Mouse (Mus musculus) T-helper 2 cell (primary cell): Measurements from ENCODE around the gene Rbck1.
"Not testable (repeated sequence)": the region's sequence is repeated elsewhere in the genome, so short reads cannot be mapped to it uniquely, and the experiment has no call there.

Experiments used
- in situ Hi-C: fragments of 300-600 bp; cut with MboI, MseI; formaldehyde crosslinking; loops from one replicate; pipeline ENCODE4 v1.15.1; 2025; ENCODE audit warnings: high pct_unique_total_duplicates

Rbck1 gene

DNA sequence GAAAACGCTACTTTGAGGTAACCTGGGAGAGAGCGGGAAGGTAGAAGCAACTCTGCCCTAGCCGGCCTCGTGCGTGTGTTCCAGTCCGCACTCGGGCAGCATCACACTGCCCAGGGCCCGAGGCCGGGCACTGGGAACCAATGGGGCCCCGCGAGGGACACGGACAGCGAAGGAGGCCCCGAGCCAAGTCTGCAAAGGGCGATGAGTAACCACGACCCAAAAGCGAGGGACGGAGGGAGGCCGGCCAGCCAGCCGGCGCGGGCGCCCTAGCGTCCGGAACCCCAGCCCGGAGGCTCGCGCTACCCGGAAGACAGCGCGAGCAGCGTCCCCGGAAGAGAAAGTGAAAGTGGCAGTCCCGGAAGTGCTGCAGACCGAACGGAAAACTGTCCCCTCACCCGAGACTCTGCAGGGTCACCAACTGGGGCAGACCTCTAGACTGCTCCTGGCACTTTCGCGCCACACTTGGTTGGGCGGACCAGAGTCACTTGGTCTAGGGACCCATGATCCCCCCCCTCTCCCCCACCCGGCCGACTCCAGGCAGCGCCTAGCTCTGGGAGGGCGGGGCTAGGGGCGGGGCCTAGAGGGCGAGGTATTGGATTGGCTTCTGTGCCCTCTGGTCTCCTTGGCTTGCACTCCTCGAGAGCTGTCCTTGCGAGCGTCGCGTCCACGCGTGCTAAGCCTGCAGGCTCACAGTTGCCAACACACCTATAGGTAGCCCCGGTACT lies at the start of gene Rbck1:
Rbck1 (minus strand) TSS at position 553 of the 725 bp plus-strand sequence.
- in situ Hi-C loops = no loop called here

DNA sequence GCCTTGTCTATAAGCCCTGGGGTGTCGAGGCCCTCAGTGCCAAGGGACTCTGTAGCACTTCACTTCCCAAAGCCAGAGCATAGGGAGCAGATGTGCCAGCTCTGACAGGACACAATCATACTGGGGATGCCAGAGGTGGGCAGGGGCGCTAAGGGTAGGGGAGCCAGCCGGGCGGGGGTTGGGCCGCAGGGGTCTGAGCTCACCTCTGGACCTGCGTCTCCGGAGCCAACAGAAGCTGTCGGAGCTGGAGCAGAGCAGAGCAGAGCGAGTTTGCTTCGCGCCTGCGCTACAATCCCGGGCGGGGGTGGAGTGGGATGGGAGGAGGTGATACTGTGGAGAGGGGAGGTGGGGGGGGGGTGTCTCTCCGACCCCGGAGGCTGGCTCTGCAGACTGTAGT lies 43.9 kb upstream of the Rbck1 start, which contains the start of gene Nrsn2:
Nrsn2 (minus strand) TSS at position 294 of the 397 bp plus-strand sequence.
- in situ Hi-C loops = no loop called here

- in situ Hi-C loops = no loop called here
These were observed 43.3 kb upstream of the Rbck1 start for GRCm38 (mm10) chr2:152375652-152376344.

GRCm38 (mm10) chr2:152373547-152373946 lies 41.1 kb upstream of the Rbck1 start:
- in situ Hi-C loops = no loop called here

DNA sequence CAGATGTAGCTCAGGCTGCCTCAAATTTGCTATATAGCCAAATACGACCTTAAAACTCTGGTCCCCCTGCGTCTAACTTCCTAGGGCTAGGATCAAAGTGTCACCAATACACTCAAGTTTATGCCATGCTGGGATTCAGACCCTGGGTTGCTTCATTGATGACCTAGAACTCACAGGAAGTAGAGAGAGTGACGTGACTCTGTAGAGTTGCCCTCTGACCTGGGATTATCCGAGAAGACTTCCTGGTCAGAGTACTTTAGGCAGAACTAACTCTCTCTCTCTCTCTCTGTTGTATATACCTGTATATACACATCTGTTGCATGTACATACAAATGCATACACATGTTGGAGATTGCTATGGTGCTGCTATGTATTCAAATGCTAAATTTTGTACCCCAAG lies 40.2 kb upstream of the Rbck1 start:
- in situ Hi-C loops = no loop called here

- in situ Hi-C loops = no loop called here
These were observed 39.7 kb upstream of the Rbck1 start for GRCm38 (mm10) chr2:152372104-152372503.

DNA sequence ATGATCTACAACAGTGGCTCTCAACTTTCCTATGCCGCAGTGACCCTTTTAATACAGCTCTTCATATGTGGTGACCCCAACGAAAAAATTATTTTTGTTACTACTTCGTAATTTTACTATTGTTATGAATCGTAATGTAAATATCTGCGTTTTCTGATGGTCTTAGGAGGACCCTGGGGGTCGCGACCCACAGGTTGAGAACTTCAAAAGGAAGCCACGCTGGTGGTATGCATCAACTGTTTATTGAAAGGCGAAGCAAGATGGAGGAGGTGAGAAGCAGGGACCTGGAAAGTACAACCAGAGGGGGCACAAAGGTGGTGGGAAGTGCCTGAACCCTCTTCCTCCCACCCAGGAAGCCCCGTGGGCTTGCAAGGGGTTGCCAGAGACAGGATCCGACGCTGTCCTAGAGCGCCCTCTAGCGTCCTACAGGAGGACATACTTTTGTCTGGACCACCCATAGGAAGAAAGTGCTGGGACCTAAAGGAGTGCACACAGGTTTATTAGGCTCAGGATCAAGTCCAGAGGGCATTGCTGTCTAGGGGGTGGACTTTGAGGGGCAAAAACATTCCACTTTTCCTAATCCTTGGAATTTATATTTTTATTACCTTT lies 36.2 kb upstream of the Rbck1 start:
- in situ Hi-C loops = no loop called here

DNA sequence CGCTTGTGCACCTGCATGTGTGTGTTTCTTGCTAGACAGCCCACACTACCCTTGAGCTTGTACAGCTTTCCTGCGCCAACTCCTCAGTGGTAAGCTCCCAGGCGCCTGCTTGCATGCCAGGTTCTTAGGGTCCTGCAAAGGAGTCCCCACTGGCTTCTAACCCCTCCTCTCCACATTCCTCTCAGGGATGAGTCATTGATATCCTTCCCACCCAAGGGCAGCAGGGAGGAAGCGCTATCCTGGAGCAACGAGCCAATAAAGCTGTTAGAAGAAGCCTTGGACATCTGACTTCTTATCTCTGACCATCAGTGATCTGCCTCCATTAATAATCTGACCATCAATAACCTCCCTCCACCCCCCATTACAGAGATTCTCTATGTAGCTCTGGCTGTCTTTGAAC lies 35.5 kb upstream of the Rbck1 start:
- in situ Hi-C loops = no loop called here

- in situ Hi-C loops = no loop called here
These were observed 31.0 kb upstream of the Rbck1 start for GRCm38 (mm10) chr2:152363245-152364147.

GRCm38 (mm10) chr2:152361193-152361592 lies 28.7 kb upstream of the Rbck1 start:
- in situ Hi-C loops = no loop called here

DNA sequence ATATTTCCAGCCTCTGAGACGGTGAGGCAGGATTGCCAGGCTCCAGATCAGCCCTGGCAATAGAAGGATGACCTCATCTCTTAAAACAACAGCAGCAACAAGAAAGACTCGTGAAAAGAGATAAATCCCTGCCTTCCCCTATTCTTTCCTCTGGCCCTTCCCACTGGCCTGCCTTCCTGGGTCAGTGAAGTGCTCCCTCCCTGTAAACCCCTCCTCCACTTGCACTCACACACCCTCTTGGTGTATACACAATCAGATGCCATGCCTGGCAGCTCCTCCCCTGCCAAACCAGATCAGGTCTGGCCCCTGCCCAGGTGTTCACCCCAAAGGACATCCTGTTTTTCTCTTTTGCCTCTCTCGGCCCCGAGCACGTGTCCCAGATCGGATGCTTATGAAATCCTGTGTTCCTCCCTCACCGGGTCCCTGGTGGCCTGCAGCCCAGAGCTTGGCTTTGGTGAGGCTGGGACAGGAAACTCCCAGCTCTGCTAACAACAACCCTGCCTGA lies 27.9 kb upstream of the Rbck1 start:
- in situ Hi-C loops = no loop called here

- in situ Hi-C loops = no loop called here
These were observed 27.2 kb upstream of the Rbck1 start for GRCm38 (mm10) chr2:152359616-152360015.

GRCm38 (mm10) chr2:152358977-152359376 lies 26.5 kb upstream of the Rbck1 start:
- in situ Hi-C loops = not testable (repeated sequence)

DNA sequence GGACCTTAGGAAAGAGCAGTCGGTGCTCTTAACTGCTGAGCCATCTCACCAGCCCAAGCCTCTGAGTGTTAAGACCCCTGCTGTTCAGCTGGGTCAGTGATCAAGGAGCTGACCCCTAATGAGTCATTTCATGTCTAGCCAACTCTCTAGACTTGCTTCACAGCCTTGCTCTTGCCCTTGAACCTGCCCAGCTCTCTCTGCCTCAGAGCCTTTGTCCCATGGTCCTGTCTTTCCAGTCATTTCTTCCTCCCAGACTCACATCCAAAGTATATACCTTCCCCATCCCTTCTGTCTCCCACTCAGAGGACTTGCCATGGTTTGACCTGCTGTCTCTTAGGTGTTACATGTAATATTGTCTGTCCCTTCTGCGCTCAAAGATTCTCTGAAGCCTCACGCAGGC lies 24.8 kb upstream of the Rbck1 start:
- in situ Hi-C loops = no loop called here

DNA sequence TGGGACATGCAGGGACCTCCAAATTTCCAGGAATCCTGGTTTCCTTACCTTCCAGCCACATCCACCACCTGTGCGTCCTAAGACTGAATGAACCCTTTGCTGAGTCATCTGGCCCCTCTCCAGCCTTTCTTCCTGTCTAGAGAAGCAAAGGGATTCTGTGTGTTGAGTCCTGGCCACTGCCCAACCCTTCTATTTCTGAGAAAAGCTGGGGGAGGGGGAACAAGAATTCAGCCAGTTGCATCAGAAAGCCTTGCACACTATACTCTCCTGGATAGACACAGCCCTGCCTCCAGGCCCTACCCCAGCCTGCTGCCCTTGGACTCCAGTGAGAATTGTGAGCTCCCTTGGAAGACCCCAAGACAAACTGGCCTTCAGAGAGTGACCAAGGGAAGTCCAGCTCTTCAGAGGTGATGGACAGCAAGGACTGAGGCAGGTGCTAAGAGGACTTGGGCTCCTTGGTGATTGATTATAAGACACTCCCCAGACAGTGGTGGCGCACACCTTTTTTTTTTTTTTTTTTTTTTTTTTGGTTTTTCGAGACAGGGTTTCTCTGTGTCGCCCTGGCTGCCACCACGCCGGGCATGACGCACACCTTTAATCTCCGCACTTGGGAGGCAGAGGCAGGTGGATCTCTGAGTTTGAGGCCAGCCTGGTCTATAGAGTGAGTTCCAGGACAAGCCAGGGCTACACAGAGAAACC lies 17.5 kb upstream of the Rbck1 start:
- in situ Hi-C loops = no loop called here

DNA sequence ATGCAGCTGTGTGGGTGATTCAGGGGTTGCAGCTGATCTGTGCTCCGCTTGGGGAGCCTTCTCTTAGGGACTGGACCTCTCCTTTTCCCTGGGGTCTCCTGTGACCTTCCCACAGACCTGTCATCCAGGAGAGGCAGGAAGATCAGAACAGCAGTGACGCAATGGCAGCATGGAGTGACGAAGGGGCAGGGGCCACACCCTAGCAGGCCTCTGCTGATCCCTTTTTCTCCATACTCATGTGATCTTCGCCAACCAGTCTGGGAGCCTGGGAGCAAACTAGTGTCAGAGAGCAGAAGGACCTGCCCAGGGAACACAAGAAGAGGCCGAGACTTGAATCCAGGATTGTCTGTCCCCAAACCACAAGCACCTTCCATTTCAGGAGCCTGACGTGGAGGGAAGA lies 16.8 kb upstream of the Rbck1 start:
- in situ Hi-C loops = no loop called here

DNA sequence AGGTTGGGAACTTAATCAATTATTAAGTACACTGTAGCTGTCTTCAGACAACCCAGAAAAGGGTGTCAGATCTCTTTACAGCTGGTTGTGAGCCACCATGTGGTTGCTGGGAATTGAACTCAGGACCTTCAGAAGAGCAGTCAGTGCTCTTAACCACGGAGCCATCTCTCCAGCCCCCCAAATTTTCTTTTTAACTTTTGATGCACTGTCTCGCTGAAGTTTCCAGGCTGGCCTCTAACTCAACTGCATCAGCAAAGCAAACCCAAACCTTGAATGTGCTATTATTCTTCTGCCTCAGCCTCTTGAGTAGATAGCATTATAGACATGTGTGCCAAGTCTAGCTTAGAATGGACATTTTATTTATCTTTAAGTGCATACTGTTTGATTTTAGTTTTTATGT lies 15.3 kb upstream of the Rbck1 start:
- in situ Hi-C loops = no loop called here

- in situ Hi-C loops = no loop called here
These were observed 14.5 kb upstream of the Rbck1 start for GRCm38 (mm10) chr2:152346776-152347465.

DNA sequence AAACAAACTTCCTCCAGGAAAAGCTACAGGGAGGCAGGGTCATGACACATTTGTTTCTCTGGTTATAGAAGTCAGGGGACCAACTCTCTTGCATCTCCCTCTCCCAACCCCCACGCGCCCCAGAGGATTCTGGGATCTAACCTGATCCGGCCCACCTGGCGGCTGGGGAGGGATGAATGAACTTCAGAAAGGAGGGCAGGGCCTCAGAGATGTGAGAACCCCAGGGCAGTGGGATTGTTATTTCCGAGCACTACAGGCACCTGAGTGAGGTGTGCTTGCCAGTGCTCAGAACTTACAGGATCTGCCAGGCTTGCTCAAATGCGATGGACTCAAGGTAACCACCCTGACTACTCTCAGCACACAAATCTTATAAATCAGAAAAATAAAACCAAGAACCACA lies 12.9 kb upstream of the Rbck1 start:
- in situ Hi-C loops = no loop called here

DNA sequence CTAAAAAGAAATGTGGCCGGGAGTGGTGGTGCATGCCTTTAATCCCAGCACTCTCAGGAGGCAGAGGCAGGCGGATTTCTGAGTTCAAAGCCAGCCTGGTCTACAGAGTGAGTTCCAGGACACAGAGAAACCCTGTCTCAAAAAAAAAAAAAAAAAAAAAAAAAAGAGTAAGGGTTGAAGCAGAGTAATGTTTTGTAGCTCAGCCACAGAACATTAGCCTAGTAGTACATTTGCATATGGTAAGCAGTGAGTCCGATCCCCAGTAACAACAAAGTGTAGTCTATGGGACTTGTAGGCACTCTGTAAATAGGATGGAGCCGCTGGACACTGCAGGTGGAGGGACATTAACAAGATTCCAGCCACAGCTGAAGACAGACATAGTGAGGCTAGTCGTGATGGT lies 12.5 kb upstream of the Rbck1 start:
- in situ Hi-C loops = no loop called here
